Mouse (Mus musculus) common myeloid progenitor, adult 5-6 weeks (primary cell): ENCODE data around the gene Rab14. TPM values are rescaled to one million over a fixed set of nuclear protein-coding genes. Genes with fewer than 3 reads are reported as not detected.

Experiments
- ATAC-seq: replicated peaks from 2 replicates; pipeline ENCODE4 v1.8.0; 2016; ENCODE audit warnings: low read depth, mild to moderate bottlenecking, moderate TSS enrichment, inconsistent platforms; ENCODE audit not compliant: poor library complexity, severe bottlenecking
- total RNA-seq: library from RNA; stranded (forward); fragments of 200-1000, 187-1606 nt; gene quantifications from 2 replicates; pipeline ENCODE4 v1.2.3, GENCODE M21; 2017

The Rab14 gene
- total RNA-seq, 1 experiment from 2014 or later = 136 TPM

DNA sequence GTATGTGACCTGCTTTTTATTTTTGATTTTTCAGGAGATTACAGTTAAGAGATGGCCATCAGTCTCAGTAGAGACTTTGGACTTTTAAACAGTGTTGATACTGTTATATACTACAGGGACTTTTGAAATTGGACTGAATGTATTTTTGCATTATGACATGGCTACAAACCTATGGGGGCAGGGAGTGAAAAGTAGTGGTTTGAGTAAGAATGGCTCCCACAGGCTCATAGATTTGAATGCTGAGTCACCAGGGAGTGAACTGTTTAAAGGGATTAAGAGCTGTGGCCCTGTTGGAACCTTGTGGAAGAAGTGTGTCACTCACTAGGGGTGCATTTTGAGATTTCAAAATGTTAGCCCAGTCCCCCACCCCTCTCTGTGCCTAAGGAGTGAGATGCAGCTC is 2.8 kb upstream of the Rab14 start:
- no peak for ATAC-seq

GRCm38 (mm10) chr2:35199971-35200897 is 686 bp downstream of the Rab14 start:
- peak; percentile 13 for ATAC-seq

DNA sequence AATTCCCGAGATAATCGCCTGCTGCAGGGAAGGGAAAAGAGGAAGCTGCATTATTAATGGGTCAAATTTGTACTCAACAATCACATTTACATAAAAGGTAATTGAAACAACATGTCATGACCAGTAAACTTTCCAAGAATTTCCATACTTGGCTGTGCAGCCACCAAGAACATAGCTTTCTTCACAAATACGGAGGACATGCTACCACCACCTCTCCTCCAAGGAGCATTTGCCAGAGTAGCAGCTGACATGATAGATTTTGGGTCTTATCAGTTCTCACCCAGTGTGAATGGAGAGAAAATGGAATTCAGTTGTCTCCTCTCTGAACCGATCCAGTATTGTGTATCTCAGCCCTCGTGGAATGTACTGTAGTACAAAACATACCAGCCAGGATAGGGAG is 1.4 kb downstream of the Rab14 start:
- ATAC-seq = no peak

GRCm38 (mm10) chr2:35195626-35196544 is 5.0 kb downstream of the Rab14 start:
- peak; percentile 68 for ATAC-seq

- ATAC-seq = no peak
Measured at GRCm38 (mm10) chr2:35193976-35194375, 6.9 kb downstream of the Rab14 start.

GRCm38 (mm10) chr2:35188929-35189328 is 12.0 kb downstream of the Rab14 start:
- ATAC-seq = no peak

DNA sequence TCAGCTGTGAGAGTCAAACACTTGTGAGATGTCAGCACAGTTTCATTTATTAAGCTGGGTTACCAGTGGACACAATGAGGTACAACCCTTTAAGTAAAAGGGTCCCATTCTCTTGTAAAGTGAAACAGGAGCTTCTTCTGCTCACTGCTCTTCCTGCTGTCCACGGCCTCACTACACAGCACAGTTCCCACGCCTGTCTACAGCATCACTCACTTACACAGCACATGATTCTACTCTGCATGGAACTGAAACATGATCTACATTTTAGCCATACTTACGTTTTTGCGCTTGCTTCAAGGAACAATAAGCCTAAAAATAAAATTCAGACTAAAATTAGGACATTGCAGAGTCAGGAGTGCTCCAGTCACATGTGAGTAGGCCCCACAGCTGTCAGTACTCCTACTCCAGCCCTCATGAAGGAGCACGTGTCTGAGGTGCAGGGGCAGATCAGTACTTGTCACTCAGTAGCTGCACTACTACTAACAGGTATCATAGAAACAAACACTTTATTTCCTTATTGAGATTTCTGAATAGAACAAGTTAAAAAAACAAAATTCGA is 17.7 kb downstream of the Rab14 start:
- ATAC-seq = no peak

GRCm38 (mm10) chr2:35178153-35178552 is 22.8 kb downstream of the Rab14 start:
- peak; percentile 63 for ATAC-seq

DNA sequence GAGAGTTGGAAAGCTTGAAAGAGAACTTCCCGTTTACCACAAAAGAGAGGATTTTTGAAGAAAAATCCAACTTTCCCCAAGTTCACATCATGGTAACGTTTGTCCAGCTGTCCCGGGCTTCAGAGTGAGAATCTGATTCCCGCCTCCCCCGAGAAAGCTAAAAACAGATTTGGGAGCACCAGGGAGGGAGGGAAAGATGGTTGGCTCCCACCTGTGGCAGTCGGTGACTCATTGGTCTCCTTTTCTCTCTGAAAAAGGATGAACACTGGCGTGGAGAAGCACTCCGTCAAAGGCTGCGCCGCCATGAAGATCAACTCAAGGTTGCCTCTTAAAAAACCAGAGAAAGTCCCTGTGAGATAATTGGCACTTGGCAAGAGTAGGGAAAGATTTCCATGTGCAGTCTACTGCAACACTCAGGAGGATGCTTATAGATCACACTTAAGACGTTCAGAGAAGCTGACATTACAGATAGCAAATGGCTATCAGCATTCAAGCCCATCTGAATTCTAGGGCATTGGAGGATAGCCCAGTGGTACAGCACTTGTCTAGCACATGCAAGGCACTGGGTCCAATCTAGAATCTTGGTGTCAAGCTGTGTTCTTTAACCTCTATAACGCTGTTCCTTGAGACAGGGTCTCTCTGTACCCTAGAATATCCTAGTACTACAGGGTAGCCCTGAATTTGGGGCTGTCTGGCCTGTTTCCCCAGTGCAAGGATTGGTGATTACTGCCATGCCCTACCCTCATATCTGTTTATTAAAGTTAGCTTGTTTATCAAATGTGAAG is 25.4 kb downstream of the Rab14 start:
- no peak for ATAC-seq

- 0 out of 2 replicates have a peak, but pooled peaks have one; percentile 34 for ATAC-seq
Measured at GRCm38 (mm10) chr2:35174100-35174499, 26.8 kb downstream of the Rab14 start.

DNA sequence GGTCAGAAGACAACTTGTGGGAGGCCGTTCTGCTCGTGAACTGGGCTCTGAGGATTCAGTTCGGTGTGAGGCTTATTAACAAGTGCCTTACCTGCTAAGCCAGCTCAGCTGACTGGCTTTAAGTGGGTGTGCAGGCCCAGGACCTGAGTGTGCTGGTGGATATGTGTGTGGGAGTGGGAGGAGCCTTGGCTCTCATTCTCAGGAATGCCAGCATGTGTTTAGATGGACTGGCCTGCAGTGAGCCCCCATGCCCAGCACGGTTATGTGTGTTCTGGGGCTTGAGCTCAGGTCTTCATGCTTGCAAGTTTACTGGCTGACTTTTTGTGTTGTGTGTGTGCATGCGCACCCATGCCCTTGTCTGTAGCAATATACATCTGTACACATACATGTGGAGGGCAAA is 27.3 kb downstream of the Rab14 start:
- ATAC-seq = no peak

DNA sequence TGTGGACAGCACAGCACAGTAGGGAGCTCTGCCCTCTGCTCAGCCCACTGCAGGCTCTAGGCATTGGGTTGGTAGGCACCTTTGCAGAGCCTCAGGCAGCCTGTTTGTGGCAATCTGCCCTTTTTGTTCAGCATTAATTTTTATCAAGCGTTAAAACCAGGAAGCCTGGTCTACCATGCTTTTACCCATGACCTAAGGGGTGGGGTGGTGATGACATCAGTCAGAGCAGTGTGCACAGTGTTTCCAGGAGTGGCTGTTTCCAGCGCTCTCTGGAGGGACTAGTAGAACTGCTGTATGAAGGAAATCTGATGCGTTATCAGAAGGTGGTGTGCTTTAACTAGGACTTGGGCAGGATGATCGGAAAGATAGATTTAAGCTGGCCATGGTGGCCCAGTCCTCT is 28.7 kb downstream of the Rab14 start:
- ATAC-seq = no peak

- ATAC-seq = no peak
Measured at GRCm38 (mm10) chr2:35171341-35171861, 29.5 kb downstream of the Rab14 start.

GRCm38 (mm10) chr2:35169452-35169851 is 31.5 kb downstream of the Rab14 start:
- ATAC-seq = no peak

- ATAC-seq = no peak
Measured at GRCm38 (mm10) chr2:35166816-35167215, 34.1 kb downstream of the Rab14 start.

- ATAC-seq = no peak
Measured at GRCm38 (mm10) chr2:35165416-35165815, 35.5 kb downstream of the Rab14 start.

DNA sequence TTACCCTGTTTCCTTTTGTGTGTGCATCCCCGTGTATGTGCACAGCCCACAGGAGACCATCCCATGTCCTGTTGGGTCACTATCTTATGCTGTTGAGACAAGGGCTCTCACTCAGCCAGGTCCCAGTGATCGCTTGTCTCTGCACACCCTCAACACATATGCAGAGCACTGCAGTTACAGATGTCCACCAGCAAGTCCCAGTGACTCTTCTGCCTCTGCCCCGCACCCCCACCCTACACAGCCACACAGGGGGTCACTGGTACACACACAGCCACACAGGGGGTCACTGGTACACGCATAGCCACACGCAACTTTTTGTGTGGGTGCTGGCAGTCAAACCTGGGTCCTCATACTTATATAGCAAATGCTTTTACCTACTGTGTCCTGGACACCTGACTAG is 37.5 kb downstream of the Rab14 start:
- no peak for ATAC-seq

GRCm38 (mm10) chr2:35161846-35162488 is 39.0 kb downstream of the Rab14 start:
- peak; percentile 54 for ATAC-seq

GRCm38 (mm10) chr2:35160206-35160605 is 40.7 kb downstream of the Rab14 start:
- no peak for ATAC-seq
